Mouse (Mus musculus) intestine, embryonic 15.5 days (tissue): Measurements from ENCODE around the gene Rpap3. TPM values are rescaled to one million over a fixed set of nuclear protein-coding genes. Genes with fewer than 3 reads are reported as not detected.
A peak's percentile ranks its signal among the peaks of the same experiment; 100 is the strongest.
"Not testable (repeated sequence)": the region's sequence is repeated elsewhere in the genome, so short reads cannot be mapped to it uniquely, and the experiment has no call there.

Experiments
- ATAC-seq: fragments of 200-750 bp; cut with Nextera tagmentation; 2 replicates; pipeline ENCODE4 v1.8.0; 2017; ENCODE audit warnings: moderate TSS enrichment, moderate library complexity
- H3K27ac ChIP-seq: fragments of 300-500 bp; sonication (generic); 2 replicates; pipeline ENCODE4 v1.5.1; 2015; ENCODE audit warnings: mild to moderate bottlenecking, inconsistent platforms
- H3K27me3 ChIP-seq: fragments of 300-500 bp; sonication (generic); replicated peaks from 2 replicates; pipeline ENCODE4 v1.6.1; 2015; ENCODE audit warnings: inconsistent platforms
- H3K36me3 ChIP-seq: fragments of 300-500 bp; sonication (generic); 2 replicates; pipeline ENCODE4 v1.6.1; 2015; ENCODE audit warnings: inconsistent platforms
- H3K4me1 ChIP-seq: fragments of 300-500 bp; sonication (generic); replicated peaks from 2 replicates; pipeline ENCODE4 v1.6.1; 2015; ENCODE audit warnings: inconsistent platforms
- H3K4me2 ChIP-seq: fragments of 300-500 bp; sonication (generic); replicated peaks from 2 replicates; pipeline ENCODE4 v1.6.1; 2015; ENCODE audit warnings: mild to moderate bottlenecking, inconsistent platforms
- H3K4me3 ChIP-seq: fragments of 300-500 bp; sonication (generic); replicated peaks from 2 replicates; pipeline ENCODE4 v1.5.1; 2015; ENCODE audit warnings: inconsistent platforms
- H3K9ac ChIP-seq: fragments of 300-500 bp; sonication (generic); 2 replicates; pipeline ENCODE4 v1.6.1; 2015; ENCODE audit warnings: inconsistent platforms
- H3K9me3 ChIP-seq: fragments of 300-500 bp; sonication (generic); 2 replicates; pipeline ENCODE4 v1.6.1; 2016; ENCODE audit warnings: inconsistent platforms
- WGBS: fragments of 180-500 bp; shearing (Covaris S2); methylation state at CpG from one replicate; pipeline ENCODE4 v1.1.7; 2015; 5-methylcytosine and 5-hydroxymethylcytosine counted together
- polyA plus RNA-seq: library from polyadenylated mRNA; unstranded; fragments of >200 nt; fragmentation: Nextera tagmentation; extraction: Ambion mirVana; gene quantifications from 2 replicates; pipeline ENCODE4 v1.2.1, GENCODE M21; 2015

Rpap3 gene
- polyA plus RNA-seq, 1 experiment from 2014 or later: 24.0 TPM

DNA sequence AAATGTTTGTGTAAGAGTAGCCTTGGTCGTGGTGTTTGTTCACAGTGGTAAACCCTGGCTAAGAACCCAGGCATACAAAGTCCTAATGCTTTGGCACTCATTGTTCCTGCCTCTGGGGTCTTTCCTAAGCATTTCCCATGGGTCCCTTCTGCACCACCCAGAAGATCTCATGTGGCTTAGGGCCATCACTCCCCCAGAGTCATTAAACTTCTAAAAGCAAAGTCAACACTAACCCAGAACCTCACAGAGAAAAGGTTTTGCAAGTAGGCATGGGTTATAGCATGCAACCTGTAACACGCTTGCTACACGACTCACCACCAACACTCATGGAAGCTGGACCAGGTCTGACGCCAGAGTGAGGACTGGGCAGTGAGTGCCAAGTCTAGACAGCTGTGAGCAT is 31.2 kb downstream of the Rpap3 start:
- peaks cover 25% of the 10 kb centered on the region for H3K36me3 ChIP-seq
- no peak overlapping the region for H3K9ac ChIP-seq
- H3K4me3 ChIP-seq: no peak overlapping the region
- H3K9me3 ChIP-seq: no peaks in the 10 kb centered on the region
- H3K4me2 ChIP-seq: no peak overlapping the region
- 93% methylated on average over 4 of the region's 4 CpGs for WGBS
- no peaks in the 10 kb centered on the region for H3K4me1 ChIP-seq
- H3K27ac ChIP-seq: no peak overlapping the region
- ATAC-seq: no peak
- no peaks in the 10 kb centered on the region for H3K27me3 ChIP-seq

DNA sequence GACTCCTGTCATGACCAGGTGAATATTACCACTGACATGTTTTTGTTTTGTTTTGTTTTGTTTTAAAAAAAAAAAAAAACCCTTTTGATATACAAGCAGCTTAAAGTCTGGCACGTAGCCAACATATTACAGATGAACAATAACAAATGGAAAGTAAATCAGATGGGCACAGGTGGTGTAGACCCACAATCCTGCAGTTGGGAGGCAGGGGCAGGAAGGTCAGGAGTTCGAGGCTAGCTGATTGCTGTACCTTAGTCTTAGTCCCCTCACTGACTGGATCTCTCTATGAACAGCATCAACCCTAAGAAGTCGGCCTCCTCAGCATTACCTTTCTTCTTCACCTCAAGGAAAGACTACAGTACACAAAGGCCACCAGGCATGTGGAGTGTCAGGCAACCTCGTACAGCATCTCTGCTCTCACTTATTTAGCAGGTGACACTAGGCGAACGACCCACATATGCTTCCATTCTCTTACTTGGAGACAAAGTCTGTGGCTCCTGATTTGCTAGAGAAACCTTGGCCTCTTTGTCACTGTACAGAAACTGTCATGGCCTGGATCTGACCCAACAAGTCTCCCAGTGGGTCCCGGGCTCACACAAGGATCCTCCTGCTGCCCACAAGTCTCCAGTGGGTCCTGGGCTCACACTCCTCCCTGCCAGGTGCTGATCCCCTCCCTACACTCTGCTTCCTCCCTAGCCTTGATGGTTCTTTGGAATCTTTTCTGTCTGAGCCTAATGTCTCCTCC is 32.2 kb downstream of the Rpap3 start:
- 86% methylated on average over 7 of the region's 7 CpGs for whole genome bisulfite sequencing
- no peak overlapping the region for H3K27ac ChIP-seq
- peaks cover 25% of the 10 kb centered on the region for H3K36me3 ChIP-seq
- H3K9me3 ChIP-seq: no peaks in the 10 kb centered on the region
- no peaks in the 10 kb centered on the region for H3K4me1 ChIP-seq
- no peak for ATAC-seq
- no peak overlapping the region for H3K9ac ChIP-seq
- H3K27me3 ChIP-seq: no peaks in the 10 kb centered on the region
- H3K4me2 ChIP-seq: no peak overlapping the region
- no peak overlapping the region for H3K4me3 ChIP-seq

DNA sequence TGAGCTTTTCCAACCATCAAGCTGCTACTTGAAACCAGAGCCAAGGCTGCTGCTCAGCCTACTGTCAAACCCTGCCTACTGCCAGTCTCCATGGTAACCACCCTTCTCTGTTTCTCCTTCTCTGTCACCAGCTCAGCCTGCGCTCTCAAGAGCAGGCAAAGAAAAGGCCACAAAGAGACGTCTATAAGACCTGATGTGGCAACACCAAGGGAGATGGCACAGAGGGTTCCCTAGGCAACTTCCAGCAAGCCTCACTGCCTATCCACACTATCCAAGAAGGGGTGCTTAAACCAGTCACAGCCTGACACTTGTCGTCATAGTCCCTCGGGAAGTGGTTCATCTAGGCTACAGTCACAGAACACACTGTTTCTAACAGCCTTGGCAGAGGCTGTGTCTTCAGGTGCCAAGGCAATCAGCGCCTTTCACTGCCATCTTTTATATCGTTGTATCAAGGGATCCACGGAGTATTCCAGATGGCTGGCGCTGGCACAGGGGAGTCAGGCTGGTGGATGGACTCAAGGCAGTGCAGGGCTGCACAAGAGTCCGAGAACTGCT is 33.3 kb downstream of the Rpap3 start:
- no peaks in the 10 kb centered on the region for H3K4me1 ChIP-seq
- no peak overlapping the region for H3K4me2 ChIP-seq
- no peaks in the 10 kb centered on the region for H3K9me3 ChIP-seq
- no peak overlapping the region for H3K4me3 ChIP-seq
- no peak for ATAC-seq
- H3K36me3 ChIP-seq: peaks cover 16% of the 10 kb centered on the region
- no peaks in the 10 kb centered on the region for H3K27me3 ChIP-seq
- H3K9ac ChIP-seq: no peak overlapping the region
- WGBS: 75% methylated on average over 9 of the region's 9 CpGs
- no peak overlapping the region for H3K27ac ChIP-seq

DNA sequence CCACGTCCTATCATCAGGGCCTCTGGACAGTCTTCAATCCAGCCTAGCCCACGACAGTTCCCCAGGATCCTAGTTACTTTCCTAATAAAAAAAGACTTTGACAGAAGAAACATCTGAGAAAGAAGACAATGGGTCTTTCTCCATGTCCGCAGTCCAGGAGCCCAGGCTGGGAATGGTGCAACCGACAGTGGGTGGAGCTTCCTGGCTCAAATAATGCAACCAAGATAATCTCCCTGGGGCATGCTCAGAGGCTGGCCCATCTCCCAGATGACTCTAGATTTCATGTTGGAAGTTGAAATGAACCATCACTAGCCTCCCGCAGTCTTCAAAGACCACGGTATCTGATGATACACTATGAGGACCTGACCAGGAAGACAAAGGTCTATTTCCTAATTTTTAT is 35.1 kb downstream of the Rpap3 start:
- 81% methylated on average over 6 of the region's 6 CpGs for WGBS
- H3K4me3 ChIP-seq: no peak overlapping the region
- no peak overlapping the region for H3K9ac ChIP-seq
- ATAC-seq: no peak
- H3K27me3 ChIP-seq: no peaks in the 10 kb centered on the region
- H3K4me2 ChIP-seq: no peak overlapping the region
- H3K36me3 ChIP-seq: peaks cover 9% of the 10 kb centered on the region
- no peaks in the 10 kb centered on the region for H3K4me1 ChIP-seq
- no peaks in the 10 kb centered on the region for H3K9me3 ChIP-seq
- no peak overlapping the region for H3K27ac ChIP-seq

DNA sequence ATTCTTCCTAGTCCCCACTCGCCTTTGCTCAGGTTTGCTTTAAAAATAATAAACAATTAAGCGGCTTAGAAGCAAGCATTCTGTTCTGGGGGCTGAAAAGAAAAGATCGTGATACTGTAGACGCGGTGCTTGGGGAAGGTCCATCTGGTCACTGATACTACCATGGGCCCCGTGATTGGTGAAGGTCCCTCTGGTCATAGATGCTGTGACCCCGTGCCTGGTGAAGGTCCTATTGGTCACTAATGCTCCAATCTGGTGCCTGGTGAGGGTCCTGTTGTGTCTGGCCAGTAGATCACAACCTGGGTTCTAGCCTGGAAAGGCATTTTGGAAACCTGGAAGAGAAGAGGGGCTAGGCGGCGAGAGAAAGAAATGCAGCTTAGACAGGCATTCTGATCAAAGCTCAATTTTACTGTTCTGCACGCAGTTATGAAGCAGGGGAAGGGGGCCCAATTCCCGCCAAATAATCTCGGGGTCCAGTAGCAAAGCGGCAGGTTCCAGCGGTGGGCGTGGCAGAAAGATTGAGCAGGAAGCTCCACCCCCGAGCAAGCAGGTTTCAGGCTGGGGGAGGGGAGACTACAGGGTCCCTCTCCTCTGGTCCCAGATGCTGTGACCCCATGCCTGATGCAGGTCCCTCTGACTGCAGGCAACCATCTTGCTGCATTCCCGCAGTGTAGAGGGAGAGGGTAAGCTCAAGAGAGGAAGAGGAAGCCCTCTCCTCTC is 37.3 kb downstream of the Rpap3 start:
- H3K9ac ChIP-seq, ATAC-seq, H3K4me2 ChIP-seq, H3K36me3 ChIP-seq, H3K4me3 ChIP-seq, H3K9me3 ChIP-seq, H3K4me1 ChIP-seq, H3K27me3 ChIP-seq, H3K27ac ChIP-seq: not testable (repeated sequence)
- 71% methylated on average over 17 of the region's 17 CpGs for WGBS

DNA sequence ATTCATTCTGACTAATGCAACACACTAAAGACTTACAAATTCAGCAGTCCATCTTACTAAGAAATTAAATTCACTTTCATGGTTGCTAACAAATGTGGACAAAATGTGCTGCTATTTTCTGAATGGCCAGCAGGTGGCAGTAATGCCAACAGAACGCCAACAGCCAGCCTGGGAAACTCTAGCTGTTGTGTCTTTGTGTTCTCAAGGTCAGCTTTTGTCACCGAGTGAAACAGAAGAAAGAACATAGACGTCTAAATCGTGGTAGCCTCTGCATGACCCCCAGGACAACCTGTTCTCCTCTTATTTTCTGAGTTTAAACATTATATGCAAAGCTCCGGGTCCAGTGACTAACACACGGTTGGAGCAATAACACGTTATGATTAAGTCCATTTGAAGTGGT is 38.2 kb downstream of the Rpap3 start:
- Histone ChIP-seq H3K36me3 (no peaks in the 10 kb centered on the region), H3K27me3 (no peaks in the 10 kb centered on the region), H3K4me2 (no peak overlapping the region), H3K9ac (no peak overlapping the region), H3K27ac (no peak overlapping the region), H3K9me3 (no peaks in the 10 kb centered on the region), H3K4me1 (no peaks in the 10 kb centered on the region), H3K4me3 (no peak overlapping the region)
- ATAC-seq: no peak
- WGBS: 29% methylated on average over 7 of the region's 7 CpGs

DNA sequence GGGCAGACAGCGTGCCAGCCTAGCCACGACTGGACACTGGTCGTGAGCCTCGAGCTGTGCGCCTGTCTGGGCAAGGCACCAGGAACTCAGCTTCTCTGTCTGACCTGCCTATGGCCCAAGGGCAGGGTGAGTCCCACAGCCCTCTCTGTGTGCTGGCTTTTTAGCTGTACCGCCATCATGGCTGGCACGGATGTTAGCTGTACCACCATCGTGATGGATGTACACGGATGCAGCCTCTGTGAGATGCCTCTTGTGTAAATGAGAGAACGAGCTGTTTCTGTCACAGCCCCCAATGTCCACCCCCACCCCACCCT is 39.2 kb downstream of the Rpap3 start:
- Histone ChIP-seq H3K4me1 (no peaks in the 10 kb centered on the region), H3K9me3 (no peaks in the 10 kb centered on the region), H3K4me3 (no peak overlapping the region), H3K27ac (no peak overlapping the region), H3K4me2 (no peak overlapping the region), H3K27me3 (no peaks in the 10 kb centered on the region), H3K36me3 (no peaks in the 10 kb centered on the region), H3K9ac (no peak overlapping the region)
- no peak for ATAC-seq
- 89% methylated on average over 10 of the region's 10 CpGs for WGBS

DNA sequence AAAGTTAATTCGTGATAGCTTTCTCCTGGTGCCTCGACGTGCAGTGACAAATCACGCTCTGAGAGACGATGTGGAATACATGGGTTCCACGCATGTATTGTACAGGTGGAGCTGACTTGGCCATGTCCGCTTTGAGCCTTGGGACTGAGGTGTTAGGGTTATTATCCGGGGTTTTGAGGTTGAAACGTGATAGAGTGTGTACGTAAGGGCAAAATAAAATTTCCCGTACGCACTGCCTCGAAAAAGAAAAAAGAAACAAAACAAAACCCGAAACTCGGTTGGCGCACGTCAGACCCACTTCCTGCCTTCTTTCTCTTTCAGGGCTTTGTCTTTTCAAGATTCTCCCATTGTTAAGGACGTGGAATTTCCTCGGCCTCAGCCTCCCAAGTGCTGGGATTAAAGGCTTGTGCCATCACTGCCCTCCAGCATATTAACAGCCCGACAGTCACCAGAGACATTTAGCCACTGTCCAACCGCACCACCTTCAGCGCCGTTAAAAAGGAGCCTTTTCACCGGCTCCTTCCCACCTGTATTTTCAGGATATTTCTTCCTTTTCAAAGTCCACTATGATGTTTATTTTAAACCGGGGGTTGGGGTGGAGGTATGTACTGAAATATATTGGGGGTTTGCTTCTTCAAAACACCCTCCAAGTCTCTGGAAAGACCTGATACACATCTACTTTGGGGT is 39.7 kb downstream of the Rpap3 start:
- H3K27me3 ChIP-seq: no peaks in the 10 kb centered on the region
- no peak overlapping the region for H3K9ac ChIP-seq
- no peaks in the 10 kb centered on the region for H3K9me3 ChIP-seq
- H3K4me1 ChIP-seq: no peaks in the 10 kb centered on the region
- no peak overlapping the region for H3K4me2 ChIP-seq
- H3K36me3 ChIP-seq: no peaks in the 10 kb centered on the region
- H3K27ac ChIP-seq: no peak overlapping the region
- ATAC-seq: no peak
- no peak overlapping the region for H3K4me3 ChIP-seq
- WGBS: 78% methylated on average over 25 of the region's 25 CpGs

DNA sequence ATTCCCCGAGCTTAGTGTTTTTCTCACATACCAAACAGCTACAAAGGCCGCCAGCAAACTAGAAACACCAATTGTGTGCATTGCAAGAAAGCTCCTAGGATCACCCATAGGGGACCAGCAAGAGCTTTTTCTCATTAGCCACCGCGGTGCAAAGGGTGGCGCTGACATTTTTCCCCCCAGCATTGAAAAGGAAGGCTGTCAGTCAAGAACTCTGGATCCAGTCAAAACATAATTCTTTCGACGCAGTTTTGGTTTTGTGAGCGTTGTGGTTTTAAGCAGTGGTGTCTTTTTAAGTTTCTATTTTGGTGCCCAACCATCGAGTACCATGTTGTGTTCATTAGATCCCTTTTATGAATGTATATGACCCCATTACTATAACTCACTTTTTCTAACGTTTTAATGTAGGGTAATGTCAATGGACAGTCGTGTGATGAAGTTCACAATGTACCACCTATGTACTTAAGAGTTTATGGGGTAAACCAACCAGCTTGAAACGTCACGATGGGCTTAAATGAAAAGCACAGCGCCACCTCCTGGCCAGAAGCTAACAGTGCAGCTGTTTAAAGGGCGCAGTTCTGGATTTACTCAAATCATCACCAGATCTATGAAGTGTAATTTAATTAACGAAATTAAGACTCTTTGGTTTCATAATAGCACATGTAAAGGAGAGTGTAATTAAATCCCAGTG is 40.5 kb downstream of the Rpap3 start:
- Histone ChIP-seq H3K27ac (no peak overlapping the region), H3K4me3 (no peak overlapping the region), H3K9me3 (no peaks in the 10 kb centered on the region), H3K9ac (no peak overlapping the region), H3K4me1 (no peaks in the 10 kb centered on the region), H3K27me3 (no peaks in the 10 kb centered on the region), H3K4me2 (no peak overlapping the region), H3K36me3 (no peaks in the 10 kb centered on the region)
- WGBS: 64% methylated on average over 16 of the region's 16 CpGs
- no peak for ATAC-seq

DNA sequence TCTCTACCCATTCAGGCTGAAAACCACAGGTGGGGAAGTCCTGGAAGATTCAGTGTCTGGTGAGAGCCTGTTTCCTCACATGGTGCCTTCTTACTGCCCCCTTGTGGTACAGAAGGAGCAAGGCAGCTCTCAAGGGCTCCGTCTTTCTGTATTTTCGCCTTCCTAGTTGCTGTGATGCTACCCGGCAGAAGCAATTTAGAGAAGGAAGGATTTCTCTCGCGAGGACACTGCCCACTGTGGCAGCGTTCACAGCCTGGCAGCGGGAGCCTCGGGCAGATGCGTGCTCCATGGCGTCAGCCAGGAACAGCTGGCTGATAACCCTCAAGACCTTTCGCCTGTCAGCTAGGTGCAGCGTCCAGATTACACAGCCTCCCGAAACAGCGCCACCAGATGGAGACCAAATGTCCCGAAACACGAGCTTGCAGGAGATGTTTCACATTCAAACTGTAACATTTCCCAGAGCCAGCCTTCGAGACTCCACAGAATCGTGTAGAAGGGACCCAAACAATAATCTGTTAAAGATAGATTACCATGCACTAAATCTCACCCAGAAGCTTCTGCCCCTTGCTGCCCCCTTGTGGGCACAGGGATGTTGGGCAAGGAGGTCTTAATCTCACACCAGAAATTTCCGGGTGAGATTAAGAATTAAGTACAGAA is 41.7 kb downstream of the Rpap3 start:
- H3K4me1 ChIP-seq: no peaks in the 10 kb centered on the region
- H3K4me2 ChIP-seq: peak overlapping the region; percentile 89
- ATAC-seq: peak; percentile 77
- no peaks in the 10 kb centered on the region for H3K27me3 ChIP-seq
- peak overlapping the region; percentile 44 for H3K4me3 ChIP-seq
- H3K27ac ChIP-seq: peak overlapping the region; percentile 42; the same call in 1 of the 2 replicates
- no peaks in the 10 kb centered on the region for H3K36me3 ChIP-seq
- peak overlapping the region; percentile 45 for H3K9ac ChIP-seq
- 4% methylated on average over 19 of the region's 19 CpGs for WGBS
- no peaks in the 10 kb centered on the region for H3K9me3 ChIP-seq

DNA sequence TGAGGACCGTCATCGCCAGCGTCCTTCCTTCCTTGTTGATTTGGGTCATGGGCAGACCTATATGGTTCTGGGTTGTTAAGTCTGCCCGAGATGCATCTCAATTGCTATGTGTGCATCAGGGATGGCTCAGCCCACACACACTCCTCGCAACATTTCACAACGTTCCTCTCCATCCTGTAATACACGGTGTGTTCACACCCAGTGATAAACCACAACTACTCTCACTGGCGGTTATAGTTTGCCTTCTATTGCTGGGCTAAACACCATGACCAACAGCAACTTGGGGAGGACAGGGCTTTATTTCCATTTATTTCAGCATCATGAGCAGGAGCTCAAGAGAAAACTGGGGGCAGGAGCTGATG is 46.9 kb downstream of the Rpap3 start:
- WGBS: 86% methylated on average over 8 of the region's 8 CpGs
- no peak for ATAC-seq

More for the DNA sequence above, 46.9 kb downstream of the Rpap3 start:
- H3K9ac ChIP-seq: no peak overlapping the region
- H3K27me3 ChIP-seq: no peaks in the 10 kb centered on the region
- no peaks in the 10 kb centered on the region for H3K36me3 ChIP-seq
- no peak overlapping the region for H3K4me3 ChIP-seq
- H3K4me1 ChIP-seq: no peaks in the 10 kb centered on the region
- no peak overlapping the region for H3K27ac ChIP-seq
- no peaks in the 10 kb centered on the region for H3K9me3 ChIP-seq
- H3K4me2 ChIP-seq: no peak overlapping the region
